Mouse (Mus musculus): ENCODE measurements at regions not wholly inside any gene's neighbourhood (a gene's known extent, or its start where the extent isn't known, plus 50 kb on each side); places are given as distances from the start of the nearest gene placed in this dataset.

GRCm38 (mm10) chr9:90823574-90824280 is 538.5 kb upstream of the Zic4 start:
- DNase-seq (ENCODE audit: extremely low spot score, low spot score) = no peak

GRCm38 (mm10) chr9:90827474-90827873 is 534.7 kb upstream of the Zic4 start:
- DNase-seq (ENCODE audit: extremely low spot score, low spot score) = no peak

GRCm38 (mm10) chr9:90828701-90829100 is 533.5 kb upstream of the Zic4 start:
- DNase-seq (ENCODE audit: extremely low spot score, low spot score) = no peak

GRCm38 (mm10) chr9:90830704-90831103 is 531.5 kb upstream of the Zic4 start:
- no peak for DNase-seq (ENCODE audit: extremely low spot score, low spot score)

GRCm38 (mm10) chr9:90833743-90834539 is 528.3 kb upstream of the Zic4 start:
- no peak for DNase-seq (ENCODE audit: extremely low spot score, low spot score)

- no peak for DNase-seq (ENCODE audit: extremely low spot score, low spot score)
Observed at GRCm38 (mm10) chr9:90838184-90838926, 523.9 kb upstream of the Zic4 start.

- DNase-seq (ENCODE audit: extremely low spot score, low spot score) = no peak
Observed at GRCm38 (mm10) chr9:90851044-90851443, 511.2 kb upstream of the Zic4 start.

GRCm38 (mm10) chr9:90871636-90872035 is 490.6 kb upstream of the Zic4 start:
- no peak for DNase-seq (ENCODE audit: extremely low spot score, low spot score)

- DNase-seq (ENCODE audit: extremely low spot score, low spot score) = no peak
Observed at GRCm38 (mm10) chr9:90884467-90884866, 477.7 kb upstream of the Zic4 start.

GRCm38 (mm10) chr9:90887405-90887804 is 474.8 kb upstream of the Zic4 start:
- DNase-seq (ENCODE audit: extremely low spot score, low spot score) = no peak

GRCm38 (mm10) chr9:90890801-90891200 is 471.4 kb upstream of the Zic4 start:
- DNase-seq (ENCODE audit: extremely low spot score, low spot score) = no peak

GRCm38 (mm10) chr9:90892816-90893215 is 469.4 kb upstream of the Zic4 start:
- no peak for DNase-seq (ENCODE audit: extremely low spot score, low spot score)

GRCm38 (mm10) chr9:90903557-90903956 is 458.7 kb upstream of the Zic4 start:
- DNase-seq (ENCODE audit: extremely low spot score, low spot score) = no peak

GRCm38 (mm10) chr9:90906106-90906505 is 456.1 kb upstream of the Zic4 start:
- no peak for DNase-seq (ENCODE audit: extremely low spot score, low spot score)

- no peak for DNase-seq (ENCODE audit: extremely low spot score, low spot score)
Observed at GRCm38 (mm10) chr9:90906684-90907083, 455.5 kb upstream of the Zic4 start.

GRCm38 (mm10) chr9:90954613-90955012 is 407.6 kb upstream of the Zic4 start:
- DNase-seq (ENCODE audit: extremely low spot score, low spot score) = no peak

GRCm38 (mm10) chr9:90961436-90961835 is 400.8 kb upstream of the Zic4 start:
- no peak for DNase-seq (ENCODE audit: extremely low spot score, low spot score)

- DNase-seq (ENCODE audit: extremely low spot score, low spot score) = no peak
Observed at GRCm38 (mm10) chr9:90964043-90964442, 398.2 kb upstream of the Zic4 start.

GRCm38 (mm10) chr9:90978730-90979129 is 383.5 kb upstream of the Zic4 start:
- no peak for DNase-seq (ENCODE audit: extremely low spot score, low spot score)

GRCm38 (mm10) chr9:90980023-90980802 is 382.0 kb upstream of the Zic4 start:
- DNase-seq (ENCODE audit: extremely low spot score, low spot score) = no peak

GRCm38 (mm10) chr9:90999178-90999577 is 363.0 kb upstream of the Zic4 start:
- no peak for DNase-seq (ENCODE audit: extremely low spot score, low spot score)

All from neural tube, embryonic 10.5 days (tissue).